Mouse (Mus musculus) gastrocnemius, postnatal 4 days (tissue): ENCODE measurements around the gene Galnt13. TPM values are rescaled to one million over a fixed set of nuclear protein-coding genes. Genes with fewer than 3 reads are reported as not detected.
"Not testable (repeated sequence)": the region's sequence is repeated elsewhere in the genome, so short reads cannot be mapped to it uniquely, and the experiment has no call there.

Experiments
- DNase-seq, 2 experiments: peaks; one replicate each; pipeline ENCODE4 v3.0.0; 2021 to 2022; ENCODE audit warnings: low spot score in 2 of 2, mixed read lengths in 2 of 2
- long read RNA-seq, 2 experiments: library from polyadenylated mRNA; stranded (forward); transcript quantifications; one replicate each; pipeline ENCODE4 v2.0.0; 2021
- total RNA-seq, 2 experiments: library from RNA; stranded (reverse); gene quantifications; 2 replicates each; pipeline ENCODE4 v1.2.3; 2021

Gene Galnt13
- under 1 TPM; 0.16 to 0.44 TPM for total RNA-seq
- long read RNA-seq, experiment 1, result 0 reads
- long read RNA-seq, experiment 2, result 0 reads

DNA sequence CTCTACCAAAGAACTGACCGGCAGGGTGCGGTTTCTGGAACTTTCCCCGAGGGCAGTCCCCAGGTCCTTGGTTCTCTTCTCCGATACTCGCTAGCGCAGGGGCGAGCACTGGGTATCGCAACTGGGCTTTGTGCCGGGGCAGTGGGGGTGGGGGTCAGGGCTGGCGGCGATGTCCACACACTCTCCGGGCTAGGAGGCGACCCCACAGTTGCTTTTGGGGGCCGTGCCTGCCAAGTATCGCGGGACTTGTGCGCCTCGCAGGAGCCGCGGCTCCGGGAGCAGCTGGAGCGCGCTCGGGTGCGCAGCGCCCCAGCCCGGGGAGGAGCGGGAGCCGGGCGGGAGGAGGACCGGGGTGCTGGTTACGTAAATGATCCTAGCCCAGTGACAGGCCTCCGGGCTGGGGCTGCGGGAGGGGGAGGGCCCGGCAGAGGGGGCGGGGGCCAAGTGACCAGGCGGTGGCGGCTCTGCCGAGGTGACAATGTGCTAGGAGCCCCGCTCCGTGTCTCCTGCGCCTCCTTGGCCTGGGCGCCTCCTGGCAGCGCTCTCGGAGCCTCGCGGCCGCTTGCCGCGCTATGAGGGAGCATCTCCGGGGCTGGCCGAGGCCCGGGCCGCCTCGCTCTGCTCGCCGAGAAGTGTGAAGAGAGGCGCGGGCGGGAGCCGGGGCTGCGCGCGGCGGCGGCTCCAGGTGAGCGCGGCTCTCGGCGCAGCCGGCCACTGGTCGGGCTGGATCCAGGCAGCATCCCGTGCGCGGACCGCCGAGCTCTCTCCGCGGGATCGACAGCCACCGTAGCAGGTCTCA, at the start of gene Galnt13:
Gene Galnt13 (plus strand): TSS at position 381 of the 799 bp plus-strand sequence.
- peak; percentile 10 to 18 for DNase-seq

DNA sequence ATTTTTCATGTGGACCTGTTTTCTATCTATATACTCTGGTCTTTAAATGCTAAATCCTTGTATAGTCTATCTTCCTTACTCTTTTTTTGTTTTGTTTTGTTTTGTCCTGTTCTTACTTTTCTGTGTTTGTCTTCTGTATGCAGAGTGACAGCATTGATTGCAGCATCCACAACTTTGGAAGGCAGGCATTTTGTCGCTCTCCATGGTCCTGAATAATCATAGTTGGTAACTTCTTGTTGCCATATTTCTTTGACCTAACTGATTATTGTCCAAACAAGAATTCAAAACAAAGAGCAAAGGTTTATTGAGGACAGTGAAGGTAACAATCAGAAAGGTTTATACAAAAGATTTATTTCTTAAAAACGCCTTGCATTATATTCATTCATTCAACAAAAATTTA, 5.1 kb upstream of the Galnt13 start:
- no peak for DNase-seq

DNA sequence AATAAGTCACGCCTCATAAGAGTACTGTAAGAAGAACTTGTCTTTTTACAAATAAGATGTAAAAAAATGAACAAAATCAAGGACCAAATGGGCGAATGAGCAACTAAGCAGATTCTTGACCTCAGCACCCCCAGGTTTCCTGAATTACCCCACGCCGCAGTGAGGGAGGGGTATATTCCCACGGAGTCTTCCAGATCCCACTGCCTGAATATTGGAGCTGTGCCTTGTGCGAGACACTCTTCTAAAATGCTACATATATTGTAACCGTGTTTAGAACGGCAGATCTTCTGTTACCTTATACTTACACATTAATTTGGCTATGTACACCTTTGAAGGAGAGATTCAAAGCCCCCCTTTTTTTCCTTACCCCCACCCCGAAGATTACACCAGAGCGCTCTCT, 737 bp upstream of the Galnt13 start:
- no peak for DNase-seq

DNA sequence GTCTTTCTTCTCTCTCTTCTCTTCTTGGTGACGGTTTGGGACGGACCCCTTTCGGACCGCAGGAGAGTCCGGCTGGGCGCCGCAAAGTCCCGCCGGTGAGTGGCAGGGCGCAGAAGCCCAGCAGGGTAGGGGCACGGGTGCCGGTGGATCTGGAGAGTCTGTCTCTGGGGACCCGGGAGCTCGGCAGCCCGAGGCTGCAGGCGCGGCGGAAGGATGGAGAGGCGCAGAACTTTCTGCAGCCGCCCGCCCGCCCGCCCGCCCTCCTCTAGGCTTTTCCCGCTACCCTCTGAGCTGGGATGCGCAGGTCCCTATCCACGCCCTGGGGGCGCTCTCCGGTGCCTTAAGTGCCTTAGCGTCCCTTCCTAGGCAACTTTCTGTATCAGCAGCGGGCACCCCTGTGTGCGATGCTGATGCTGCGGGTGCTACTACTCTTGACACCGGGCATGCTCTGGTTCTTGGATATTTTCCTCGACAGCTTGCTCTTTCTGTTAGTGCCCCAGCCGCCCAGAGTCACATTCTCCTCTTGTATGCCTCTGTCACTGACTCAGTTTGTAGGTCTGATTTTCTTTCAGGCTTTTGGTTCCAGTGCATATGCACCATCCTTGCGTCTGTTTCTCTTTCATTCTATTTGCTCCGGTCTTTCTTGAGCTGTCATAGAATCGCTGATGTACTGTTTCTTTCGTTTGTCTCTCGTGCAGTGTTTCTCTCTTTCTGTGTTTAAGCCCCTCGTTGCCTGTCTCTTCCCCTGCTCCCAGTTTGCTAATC, 801 bp downstream of the Galnt13 start:
- DNase-seq, result no peak

DNA sequence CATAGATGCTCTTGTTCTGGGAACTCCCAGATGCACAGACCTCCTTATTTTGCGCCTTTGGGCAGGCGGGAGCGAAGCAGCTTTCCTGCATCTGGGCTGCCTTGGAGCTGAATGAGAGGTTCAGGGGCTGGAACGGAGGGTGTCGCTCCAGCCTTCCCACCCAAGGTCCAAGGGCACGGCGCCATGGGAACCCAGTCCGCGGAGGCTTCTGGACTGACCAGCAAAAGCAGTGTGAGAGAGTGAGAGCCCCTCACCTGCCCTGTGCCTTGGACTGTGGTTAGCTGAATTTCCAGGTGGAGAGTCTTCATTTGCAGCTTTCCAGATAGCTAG, 1.3 kb downstream of the Galnt13 start:
- no peak for DNase-seq

DNA sequence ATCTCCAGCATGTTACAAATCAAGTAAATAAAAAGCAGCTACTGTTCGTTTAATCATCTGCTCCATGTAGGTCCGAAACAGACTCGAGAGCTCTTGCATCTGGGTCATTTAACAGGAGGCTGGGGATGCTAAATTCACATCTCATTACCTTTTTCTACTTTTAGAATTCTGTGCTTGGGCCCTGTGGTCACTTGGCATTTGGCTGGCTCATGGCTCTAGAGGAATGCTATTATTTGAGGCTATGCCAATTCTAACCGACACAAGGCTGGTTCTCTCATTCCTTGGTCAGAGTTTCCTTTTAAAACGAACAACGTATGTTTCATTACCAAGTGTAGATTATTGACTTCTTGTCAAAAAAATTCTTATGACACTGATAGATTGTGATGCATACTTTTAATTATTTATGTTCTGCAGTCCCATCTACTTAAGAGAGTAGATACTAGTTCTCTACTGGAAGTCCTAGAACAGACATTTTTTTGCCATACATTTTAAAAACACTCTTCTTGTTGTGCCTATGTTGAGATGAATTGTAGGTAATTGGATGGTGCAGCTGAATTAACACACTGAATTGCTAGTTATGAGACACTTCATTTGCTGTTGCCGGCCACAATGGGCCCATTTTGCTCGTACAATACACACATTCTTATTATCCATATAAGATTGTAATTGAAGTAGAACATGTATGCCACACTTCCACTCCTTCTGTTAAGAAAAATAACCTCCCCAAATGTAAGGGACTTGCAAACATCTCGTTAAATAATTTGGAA, 6.8 kb downstream of the Galnt13 start:
- no peak for DNase-seq

DNA sequence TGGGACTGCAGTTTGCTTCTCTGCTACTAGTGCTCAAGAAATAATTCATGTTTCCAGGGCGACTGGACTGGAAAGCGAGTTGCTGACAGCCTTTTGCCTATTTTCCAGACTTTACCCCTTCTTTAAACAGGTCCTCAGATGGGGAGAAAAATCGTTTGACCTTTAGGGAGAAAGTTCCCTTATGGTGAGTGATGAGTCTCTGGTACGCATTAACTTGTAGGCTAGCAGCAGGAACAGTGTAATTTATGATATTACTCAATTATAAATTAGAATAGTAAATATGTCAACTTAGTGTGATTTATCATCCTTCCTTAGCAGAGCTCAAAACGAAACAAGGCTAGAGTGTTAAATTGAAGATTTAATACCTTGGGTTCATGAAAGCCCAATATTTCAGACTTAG, 47.3 kb downstream of the Galnt13 start:
- no peak for DNase-seq

DNA sequence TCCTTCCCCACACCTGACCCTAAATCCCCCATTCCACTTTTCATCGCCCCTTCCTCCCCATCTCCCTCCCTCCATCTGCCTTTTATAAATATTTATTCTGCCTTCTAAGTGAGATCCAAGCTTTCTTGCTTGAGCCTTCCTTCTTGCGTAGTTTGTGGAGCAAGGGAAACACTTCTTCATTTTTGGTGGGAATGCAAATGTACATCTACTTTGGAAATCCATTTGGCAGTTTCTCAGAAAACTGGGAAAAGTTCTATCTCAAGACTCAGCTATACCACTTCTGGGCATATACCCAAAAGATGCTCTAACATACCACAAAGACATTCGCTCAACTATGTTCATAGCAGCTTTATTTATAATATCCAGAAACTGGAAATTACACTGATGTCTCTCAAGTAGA, 86.9 kb downstream of the Galnt13 start:
- DNase-seq, result no peak

DNA sequence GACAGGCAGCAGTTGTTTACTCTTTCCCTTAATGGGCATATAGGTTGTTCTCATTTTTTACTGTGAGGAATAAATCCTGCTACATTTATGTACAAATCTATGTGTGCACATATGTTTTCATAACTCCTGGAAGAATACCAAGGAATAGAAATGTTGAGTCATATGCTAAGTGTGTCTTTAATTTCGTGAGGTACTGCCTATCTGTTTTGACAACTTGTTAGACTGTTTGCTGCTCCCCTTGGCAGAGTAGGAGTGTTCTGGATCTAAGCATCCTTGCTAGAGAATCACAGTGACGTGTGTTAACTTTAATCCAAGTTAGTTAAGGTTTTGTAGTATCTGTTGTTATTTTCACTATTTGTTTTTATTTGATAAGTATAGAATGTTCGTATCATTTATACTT, 91.0 kb downstream of the Galnt13 start:
- DNase-seq, result no peak

DNA sequence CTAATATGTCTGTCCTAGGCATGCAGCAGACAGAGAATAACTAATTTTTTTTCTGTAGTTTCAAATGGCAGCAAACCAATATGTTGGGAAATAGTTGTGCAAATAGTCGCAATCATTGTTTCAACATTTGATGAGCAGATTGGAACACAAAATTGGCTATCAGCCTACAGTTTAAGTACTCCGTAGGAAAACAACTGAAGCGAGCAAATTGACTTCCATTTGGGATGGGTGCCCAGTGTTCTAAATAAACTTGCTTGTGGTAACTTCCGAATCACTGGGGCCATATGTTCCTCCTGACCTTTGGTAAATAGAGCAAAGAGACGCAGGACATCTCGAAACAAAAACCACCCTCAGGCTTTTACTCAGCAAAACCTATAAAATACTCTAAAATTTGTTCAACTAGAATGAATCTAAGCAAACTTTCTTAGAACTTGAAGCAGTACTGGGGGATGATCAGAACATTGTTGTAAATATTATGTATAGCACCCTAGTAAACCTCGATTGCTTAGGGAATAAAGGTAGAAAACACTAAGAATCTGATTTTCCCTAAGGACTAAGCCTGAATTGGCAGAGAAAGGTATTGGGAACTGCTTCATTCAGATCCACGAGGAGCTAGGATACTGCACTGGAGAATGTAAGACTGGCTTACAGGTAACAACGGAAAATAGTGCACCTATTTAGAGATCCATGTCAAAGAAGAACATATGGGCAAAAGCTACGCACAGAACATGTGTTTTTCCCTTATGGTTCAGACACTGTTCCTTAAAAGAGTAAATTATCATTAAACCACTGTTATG, 122.4 kb downstream of the Galnt13 start:
- DNase-seq, result no peak

DNA sequence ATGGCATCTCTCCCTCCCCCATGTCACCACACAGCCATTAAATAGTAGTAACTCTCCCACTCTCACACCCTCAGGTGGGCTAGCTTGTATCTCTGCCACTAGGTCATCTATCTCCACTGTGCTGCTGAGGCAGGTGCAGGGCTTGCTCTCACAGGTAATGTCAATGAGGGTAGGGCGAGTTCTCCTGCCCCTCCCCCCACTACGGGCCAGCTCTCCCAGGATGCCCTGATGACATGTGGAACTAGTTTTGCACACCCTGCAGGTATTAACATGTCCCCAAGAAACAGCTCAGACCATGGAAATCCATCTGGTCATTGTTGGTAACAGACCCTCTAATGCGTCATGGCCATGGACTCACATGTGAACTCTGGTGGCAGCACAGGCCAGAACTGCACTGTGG, 129.0 kb downstream of the Galnt13 start:
- no peak for DNase-seq

DNA sequence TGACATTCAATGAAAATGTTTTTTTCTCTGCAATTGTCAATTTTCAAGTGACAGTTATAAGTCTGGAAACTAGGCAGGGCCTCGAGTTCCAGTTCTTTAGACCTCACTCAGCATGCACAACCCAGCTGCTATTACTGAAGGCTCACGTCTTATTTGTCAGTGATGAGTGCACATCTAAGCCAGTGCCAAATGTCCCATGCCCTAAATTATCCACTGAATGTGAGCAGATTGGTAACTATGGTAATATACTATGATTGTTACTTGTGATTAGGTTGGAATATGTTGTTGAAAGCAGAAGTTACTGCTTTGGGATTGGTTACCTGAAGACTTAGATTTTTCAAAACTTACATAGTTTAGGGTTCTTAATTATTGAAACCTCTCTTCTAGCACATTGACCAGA, 131.1 kb downstream of the Galnt13 start:
- no peak for DNase-seq

DNA sequence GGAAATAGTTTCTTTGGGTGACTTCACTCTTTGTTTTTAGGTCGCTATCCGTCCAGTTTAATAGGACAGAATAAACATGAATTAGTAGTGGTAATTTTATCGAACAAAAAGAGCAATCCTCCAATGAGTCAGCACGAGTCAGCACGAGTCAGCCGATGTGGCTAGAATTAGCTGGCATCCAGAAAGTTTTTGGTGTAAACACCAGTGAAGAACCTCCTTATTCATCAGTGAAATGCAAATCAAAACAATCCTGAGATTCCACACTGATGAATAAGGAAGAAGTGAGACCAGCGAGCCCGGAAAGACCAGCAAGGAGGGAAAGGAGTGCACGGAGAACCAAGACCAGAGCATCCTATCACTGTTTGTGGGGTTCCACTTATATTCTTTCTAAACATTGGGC, 131.5 kb downstream of the Galnt13 start:
- no peak for DNase-seq

DNA sequence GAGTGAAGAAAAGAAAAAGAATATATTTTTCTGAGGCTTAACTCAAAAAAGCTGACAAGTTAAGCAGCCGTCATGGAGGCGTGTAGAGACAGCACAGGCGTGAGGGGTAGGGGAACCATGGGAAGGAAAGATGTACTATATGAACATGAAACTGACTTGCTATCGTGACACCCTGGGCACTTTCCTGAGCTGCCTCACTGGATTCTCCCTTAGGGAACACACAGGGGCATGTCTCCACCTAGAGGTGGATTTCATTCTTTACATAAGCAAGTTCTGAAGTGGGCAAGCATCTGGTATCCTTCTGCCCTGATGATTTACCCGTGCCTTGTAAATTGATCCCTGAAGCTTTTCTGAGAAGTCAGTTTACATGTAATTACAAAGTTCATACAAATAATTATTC, 277.7 kb downstream of the Galnt13 start:
- DNase-seq, result not testable (repeated sequence)

DNA sequence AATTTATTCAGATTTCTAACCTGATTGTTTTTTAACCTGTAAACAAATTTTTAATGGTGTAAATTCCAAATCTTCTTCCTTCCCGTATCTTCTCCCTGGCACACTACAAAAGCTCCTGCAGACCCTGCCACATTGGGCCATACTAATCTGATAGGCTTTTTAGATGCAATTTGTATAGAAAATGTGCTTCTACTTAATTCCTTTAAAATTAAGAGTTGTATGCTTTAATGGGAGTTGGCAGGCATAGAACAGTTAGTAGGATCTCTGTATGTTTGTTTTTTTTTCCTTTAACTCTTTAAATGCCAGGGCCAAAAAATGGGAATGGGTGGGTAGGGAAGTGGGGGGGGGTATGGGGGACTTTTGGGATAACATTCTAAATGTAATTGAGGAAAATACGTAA, 315.1 kb downstream of the Galnt13 start:
- DNase-seq, result no peak

DNA sequence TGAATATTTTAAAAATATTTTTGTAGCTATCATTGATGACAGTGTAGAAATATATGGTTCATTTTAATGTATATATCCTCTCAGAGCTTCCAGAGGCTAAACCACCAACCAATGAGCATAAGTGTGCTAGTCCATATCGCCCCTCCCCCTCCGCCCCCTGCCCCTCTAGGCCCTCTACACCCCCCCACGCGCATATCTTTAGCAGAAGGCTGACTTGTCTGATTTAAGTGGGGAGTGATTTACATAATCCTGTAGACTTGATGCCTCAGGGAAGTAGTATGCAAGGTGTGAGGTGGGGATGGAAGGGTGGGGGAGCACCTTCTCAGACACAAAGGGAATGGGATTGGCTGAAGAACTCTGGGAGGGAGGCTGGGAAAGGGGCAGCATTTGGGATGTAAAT, 323.7 kb downstream of the Galnt13 start:
- no peak for DNase-seq

DNA sequence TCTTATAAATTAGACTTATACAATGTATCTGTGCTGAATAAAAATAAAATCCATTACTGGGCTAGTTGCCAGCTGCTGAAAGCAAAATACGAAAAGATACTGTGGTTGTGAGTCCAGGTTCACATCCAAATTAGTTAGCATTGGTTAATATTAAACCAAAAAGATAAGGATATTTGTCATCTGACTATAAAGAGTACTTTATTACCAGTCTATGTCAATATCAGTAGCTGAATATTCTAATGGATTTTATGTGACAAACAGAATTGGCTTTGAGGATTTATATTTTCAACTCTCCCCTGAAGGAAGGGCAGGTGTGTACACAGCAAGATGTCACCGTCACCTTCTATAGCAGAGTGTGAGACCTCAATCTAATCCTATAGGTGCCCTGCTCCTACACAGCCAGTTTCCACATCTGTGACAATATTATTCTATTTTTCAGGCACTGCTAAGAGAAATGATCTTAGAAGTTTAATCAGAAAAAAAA, 342.7 kb downstream of the Galnt13 start:
- no peak for DNase-seq

DNA sequence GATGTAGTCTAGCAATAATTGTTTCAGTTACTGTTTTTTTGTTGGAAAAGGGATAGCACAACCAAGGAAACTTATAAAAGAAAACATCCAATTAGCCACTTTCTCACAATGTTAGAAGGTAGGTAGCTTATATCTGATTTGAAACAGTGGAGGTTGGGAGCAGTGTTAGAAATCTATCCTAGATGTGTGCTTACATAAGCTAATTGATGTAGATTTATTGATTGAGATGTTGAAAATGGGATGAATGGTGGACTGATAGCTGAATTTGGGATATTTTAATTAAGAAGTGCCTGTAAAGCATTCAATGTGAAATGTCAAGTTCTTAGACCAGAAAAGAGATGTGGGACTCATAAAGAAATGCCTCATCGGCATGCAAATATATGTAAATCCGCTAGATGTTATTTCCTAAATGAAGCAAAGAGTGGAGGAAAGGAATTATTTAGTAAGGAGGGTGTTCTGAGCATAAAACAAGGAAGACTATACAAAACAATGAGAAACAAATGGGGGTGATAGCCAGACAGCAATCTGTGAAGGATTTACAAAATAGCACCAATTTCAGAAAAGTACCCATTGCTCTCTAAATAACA, 377.6 kb downstream of the Galnt13 start:
- DNase-seq, result no peak

DNA sequence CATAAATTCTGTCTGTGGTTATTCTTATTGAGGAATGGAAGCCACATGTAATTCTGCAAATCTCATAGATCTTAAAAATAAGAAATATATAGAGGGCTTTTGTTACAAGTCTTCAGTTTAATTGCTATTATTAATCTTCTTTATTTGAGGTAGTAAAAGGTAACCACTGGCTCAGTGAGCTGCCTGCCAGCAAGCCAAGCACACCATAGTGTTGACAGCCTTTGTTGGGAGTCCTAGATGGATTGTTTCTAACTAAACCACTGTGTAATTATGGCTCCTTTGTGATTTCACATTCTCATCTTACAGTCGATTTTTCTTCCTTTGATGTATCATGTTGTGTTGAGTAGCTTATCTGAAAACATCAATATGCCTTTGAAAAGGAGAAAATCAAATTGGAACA, 405.1 kb downstream of the Galnt13 start:
- no peak for DNase-seq

DNA sequence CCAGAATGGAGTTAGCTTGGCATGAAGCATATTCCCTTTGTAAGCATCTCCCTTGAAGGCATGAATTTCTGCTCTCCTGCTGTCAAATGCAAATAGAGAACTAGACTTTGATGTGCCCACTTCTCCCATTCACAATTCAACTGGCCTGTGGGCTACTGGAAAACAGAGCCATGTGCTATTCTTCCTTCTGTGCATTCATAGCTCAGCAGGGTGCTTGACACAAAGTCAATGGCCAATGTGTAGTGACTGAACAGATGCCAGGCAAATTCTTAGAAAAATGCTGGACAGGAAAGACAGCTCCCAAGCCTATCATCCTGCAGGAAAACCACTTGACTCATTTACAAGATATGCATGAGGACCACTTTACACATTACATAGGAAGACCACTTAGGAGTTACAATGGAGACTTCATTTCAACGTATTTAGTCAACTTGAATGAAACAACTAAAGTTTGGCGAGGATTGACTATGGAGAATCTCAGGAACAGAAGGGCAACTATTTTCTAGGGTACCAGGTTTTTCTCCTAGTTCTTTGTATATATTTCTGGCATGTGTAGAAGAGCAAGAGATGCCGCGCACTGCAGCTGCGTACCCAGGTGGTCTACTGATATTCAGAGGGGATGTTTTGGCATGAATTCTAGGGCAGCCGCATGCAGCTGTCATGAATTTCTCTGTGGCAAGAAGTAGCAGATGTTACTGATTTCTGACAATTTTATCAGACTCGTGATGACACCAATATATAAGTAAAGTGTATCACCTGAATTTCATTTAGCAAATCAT, 470.4 kb downstream of the Galnt13 start:
- DNase-seq, result no peak
